15 mouse cellular contexts compared by ENCODE assay signal in the genomic region with DNA sequence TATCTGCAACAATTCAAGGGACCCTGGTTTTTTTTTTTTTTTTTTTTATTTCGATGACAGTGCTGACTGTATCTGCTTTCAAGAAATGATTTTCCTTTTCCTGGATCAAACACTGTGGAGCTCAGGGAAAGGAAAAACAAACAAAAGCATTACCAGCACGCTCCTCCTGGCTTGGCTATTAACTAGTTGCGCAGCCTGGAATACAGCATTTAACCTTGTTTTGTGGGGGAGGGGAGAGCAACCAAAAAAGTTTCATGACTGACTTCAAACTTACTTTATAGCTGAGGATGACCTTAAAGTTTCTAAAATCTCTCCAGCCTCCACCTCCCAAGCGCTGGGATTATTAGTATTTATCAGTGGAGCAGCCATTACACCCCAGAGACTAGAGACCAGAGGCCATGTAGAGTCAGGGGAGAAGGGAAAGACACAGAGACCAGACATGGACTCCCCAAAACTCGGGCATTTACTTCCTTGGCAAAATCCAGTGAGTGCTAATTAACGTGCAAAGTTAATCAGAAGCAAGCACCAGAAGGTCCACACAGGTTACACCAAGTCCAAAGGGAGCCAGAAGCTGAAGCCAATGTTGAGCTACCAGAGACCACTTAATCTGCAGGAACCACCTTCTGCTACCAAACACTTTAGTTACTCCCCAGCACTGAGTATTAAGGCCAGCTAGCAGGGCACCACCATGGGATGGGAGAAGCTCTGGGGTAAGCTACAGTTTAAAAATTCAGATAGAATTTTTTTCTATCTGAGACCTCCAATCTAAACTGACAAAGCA. TPM values are rescaled to one million over a fixed set of nuclear protein-coding genes. Genes with fewer than 3 reads are reported as not detected.
DNase-seq lines count a peak whose midpoint lies in the region; ATAC-seq and TF ChIP-seq lines count a peak whose summit lies in the region.
"Had no signal": no experiment of that assay in that cellular context is flagged by ENCODE, and none has a peak within 500 bp of the region (broad histone marks: within the 10 kb centered on the region; RNA-seq: fewer than 3 reads in every experiment).

No protein-coding gene starts in this region.

- no peaks in the 10 kb centered on the region for H3K27me3 ChIP-seq in liver, embryonic 16.5 days (ENCODE audit: control insufficient read depth, insufficient read depth, low read depth, low read length)
- no peaks in the 10 kb centered on the region for H3K27me3 ChIP-seq in hindbrain, embryonic 10.5 days (ENCODE audit: insufficient read depth, poor library complexity, severe bottlenecking)

- 50% methylated on average over 6 of the region's 6 CpGs for WGBS in liver, embryonic 16.5 days (ENCODE audit: insufficient replicate concordance)
- 83% methylated on average over 6 of the region's 6 CpGs for whole genome bisulfite sequencing in hindbrain, embryonic 10.5 days

- H3K4me3 ChIP-seq in layer of hippocampus, adult 2 months, result peak overlapping the region; percentile 4; the same call in 1 of the 2 replicates
- H3K4me3 ChIP-seq in liver, embryonic 16.5 days (ENCODE audit: low read depth, low read length), result no peak overlapping the region
- no peak overlapping the region for H3K4me3 ChIP-seq in hindbrain, embryonic 10.5 days

- peak overlapping the region; percentile 32; the same call in 1 of the 2 replicates for H3K4me2 ChIP-seq in liver, embryonic 16.5 days (ENCODE audit: low read depth, low read length)

- H3K36me3 ChIP-seq in liver, embryonic 16.5 days (ENCODE audit: control insufficient read depth, insufficient read depth), result no peaks in the 10 kb centered on the region
- H3K36me3 ChIP-seq in hindbrain, embryonic 10.5 days, result peaks cover 12% of the 10 kb centered on the region

- ATAC-seq in liver, embryonic 16.5 days (ENCODE audit: low read depth), result no peak
- ATAC-seq: activated CD4-positive, CD25-positive, alpha-beta regulatory T cell, adult 4 months; hindbrain, postnatal 0 days had no signal

- DNase-seq in layer of hippocampus, adult 2 months (ENCODE audit: low spot score in 2 of 2), result no peak
- DNase-seq in layer of hippocampus, postnatal 14 days (ENCODE audit: low spot score in 2 of 2), result no peak
- peak; percentile 24 for DNase-seq in induced T-regulatory cell, adult 2 months (ENCODE audit: low read depth)
- peak; percentile 25 for DNase-seq in kidney, postnatal 10 days
- DNase-seq in urinary bladder, adult 2 months (ENCODE audit: low spot score), result no peak
- DNase-seq in hindbrain, embryonic 10.5 days (ENCODE audit: low spot score), result no peak
- DNase-seq in thymus, postnatal 14 days, result no peak
- DNase-seq: cerebellum, adult 2 months; heart, postnatal 14 days; lung, adult 2 months; right cerebral cortex, adult 18-20 months had no signal

- H3K9ac ChIP-seq in liver, embryonic 16.5 days (ENCODE audit: low read depth, low read length), result no peak overlapping the region

- peak overlapping the region; percentile 39 for H3K27ac ChIP-seq in layer of hippocampus, adult 2 months
- peak overlapping the region; percentile 29 for H3K27ac ChIP-seq in liver, embryonic 16.5 days (ENCODE audit: low read length)
- H3K27ac ChIP-seq in hindbrain, embryonic 10.5 days, result no peak overlapping the region
- H3K27ac ChIP-seq: hindbrain, postnatal 0 days; macrophage had no signal

- H3K9me3 ChIP-seq in liver, embryonic 16.5 days (replicated peaks; ENCODE audit: control insufficient read depth, low read length), result no peaks in the 10 kb centered on the region
- H3K9me3 ChIP-seq in hindbrain, embryonic 10.5 days, result peaks cover 3% of the 10 kb centered on the region; the same call in 1 of the 2 replicates

- peaks cover 45% of the 10 kb centered on the region for H3K4me1 ChIP-seq in liver, embryonic 16.5 days (ENCODE audit: control insufficient read depth, low read depth, low read length)
- H3K4me1 ChIP-seq in hindbrain, embryonic 10.5 days (replicated peaks), result peaks cover 32% of the 10 kb centered on the region

- TF ChIP-seq CTCF in layer of hippocampus, adult 2 months (conservative IDR thresholded peaks at IDR 0.05), result no peak

RNA-seq across cellular contexts. Expression of gene Pitpnc1, which starts 3.7 kb away (rescaled TPM):
- total RNA-seq in layer of hippocampus, adult 2 months (2021), result 10 to 100 TPM; 54.3 to 60.0 TPM
- 10 to 100 TPM; 50.5 to 72.8 TPM for total RNA-seq in layer of hippocampus, postnatal 14 days (2021)
- 7.6 and 9.2 TPM in 2 replicates for polyA plus RNA-seq in liver, embryonic 16.5 days (2015; fragmentation: Nextera tagmentation; extraction: Ambion mirVana)
- 9.1 TPM in 2 replicates for polyA plus RNA-seq in urinary bladder, adult 2 months (2012; rRNA removed)
- polyA plus RNA-seq in hindbrain, embryonic 10.5 days (2016; fragmentation: Nextera tagmentation; extraction: Ambion mirVana), result 21.9 and 22.8 TPM in 2 replicates

RNA-seq across cellular contexts. Expression of gene Psmd12, which starts 12.5 kb away (rescaled TPM):
- total RNA-seq in layer of hippocampus, adult 2 months (2021), result 10 to 100 TPM; 65.9 to 69.3 TPM
- total RNA-seq in layer of hippocampus, postnatal 14 days (2021), result 10 to 100 TPM; 70.5 to 72.9 TPM
- 79.2 and 81.0 TPM in 2 replicates for polyA plus RNA-seq in liver, embryonic 16.5 days (2015; fragmentation: Nextera tagmentation; extraction: Ambion mirVana)
- polyA plus RNA-seq in urinary bladder, adult 2 months (2012; rRNA removed), result 69.8 and 80.2 TPM in 2 replicates
- 188 and 220 TPM in 2 replicates for polyA plus RNA-seq in hindbrain, embryonic 10.5 days (2016; fragmentation: Nextera tagmentation; extraction: Ambion mirVana)

Comparison
In these comparisons a context has a peak if more than half of its experiments do, and no peak if none do; other contexts are left out.
1. DNase-seq: peak in induced T-regulatory cell, adult 2 months (single experiment) and kidney, postnatal 10 days (single experiment); none in layer of hippocampus, adult 2 months (0 of 2), layer of hippocampus, postnatal 14 days (0 of 2), urinary bladder, adult 2 months (single experiment), hindbrain, embryonic 10.5 days (single experiment) and thymus, postnatal 14 days (single experiment).